10 mouse cellular contexts compared by ENCODE assay signal in genomic region chr2:131952961-131953538, GRCm38 (mm10). TPM values are rescaled to one million over a fixed set of nuclear protein-coding genes. Genes with fewer than 3 reads are reported as not detected.
DNase-seq lines count a peak whose midpoint lies in the region; ATAC-seq and TF ChIP-seq lines count a peak whose summit lies in the region.
"Had no signal": no experiment of that assay in that cellular context is flagged by ENCODE, and none has a peak within 500 bp of the region (broad histone marks: within the 10 kb centered on the region; RNA-seq: fewer than 3 reads in every experiment).

No protein-coding gene starts in this region.

- H3K36me3 ChIP-seq in liver, adult 2 months (ENCODE audit: control insufficient read depth, insufficient read depth, low read length) = no peaks in the 10 kb centered on the region
- no peaks in the 10 kb centered on the region for H3K36me3 ChIP-seq in forebrain, embryonic 14.5 days (ENCODE audit: control insufficient read depth, insufficient read depth, low read length)

- TF ChIP-seq CTCF in liver, adult 2 months (IDR thresholded peaks at IDR 0.05; ENCODE audit: low read depth, low read length) = no peak

- no peaks in the 10 kb centered on the region for H3K9me3 ChIP-seq in forebrain, embryonic 14.5 days (replicated peaks; ENCODE audit: control insufficient read depth, low read length)

- H3K4me3 ChIP-seq in liver, adult 2 months (ENCODE audit: insufficient read depth, low read depth, low read length) = no peak overlapping the region
- no peak overlapping the region for H3K4me3 ChIP-seq in forebrain, embryonic 14.5 days (ENCODE audit: low read depth, low read length)
- H3K4me3 ChIP-seq: erythroblast, embryonic 14.5 days had no signal

- no peak overlapping the region for H3K9ac ChIP-seq in liver, adult 2 months (ENCODE audit: low read depth, low read length)
- no peak overlapping the region for H3K9ac ChIP-seq in forebrain, embryonic 14.5 days (ENCODE audit: low read length)

- no peaks in the 10 kb centered on the region for H3K79me2 ChIP-seq in liver, adult 2 months (ENCODE audit: control insufficient read depth, insufficient read depth, low read length)

- no peaks in the 10 kb centered on the region; the same call in 1 of the 2 replicates for H3K4me1 ChIP-seq in liver, adult 2 months (ENCODE audit: control insufficient read depth, insufficient read depth, low read length)
- H3K4me1 ChIP-seq in forebrain, embryonic 14.5 days (ENCODE audit: control insufficient read depth, insufficient read depth, low read length) = no peaks in the 10 kb centered on the region

- 0 out of 2 replicates have a peak, but pooled peaks cover 5% of the 10 kb centered on the region for H3K27me3 ChIP-seq in liver, adult 2 months (ENCODE audit: control insufficient read depth, insufficient read depth, low read length)
- peaks cover 7% of the 10 kb centered on the region; the same call in 1 of the 2 replicates for H3K27me3 ChIP-seq in forebrain, embryonic 14.5 days (replicated peaks; ENCODE audit: control insufficient read depth, insufficient read depth, low read length)

- ATAC-seq in forebrain, embryonic 14.5 days = no peak

- WGBS in liver, adult 2 months = 14% methylated on average over 29 of the region's 29 CpGs
- 27% methylated on average over 29 of the region's 29 CpGs for WGBS in forebrain, embryonic 14.5 days

- H3K27ac ChIP-seq in liver, adult 2 months (replicated peaks; ENCODE audit: insufficient read depth, low read depth, low read length) = no peak overlapping the region
- H3K27ac ChIP-seq in forebrain, embryonic 14.5 days (ENCODE audit: low read depth, low read length) = no peak overlapping the region

- DNase-seq in liver, adult 2 months (ENCODE audit: extremely low read depth, low read depth, low spot score) = peak; percentile 31
- no peak for DNase-seq in liver
- DNase-seq in forebrain, embryonic 14.5 days (ENCODE audit: low spot score) = no peak
- DNase-seq in kidney, adult 18-20 months = peak; percentile 33
- DNase-seq in lung, postnatal 14 days = peak; percentile 9
- DNase-seq in testis, postnatal 10 days (ENCODE audit: low spot score) = peak; percentile 47
- DNase-seq in urinary bladder, adult 18-20 months (ENCODE audit: low spot score in 2 of 2) = no peak
- no peak for DNase-seq in thymus, postnatal 10 days (ENCODE audit: low spot score in 2 of 2)

- H3K4me2 ChIP-seq in forebrain, embryonic 14.5 days (ENCODE audit: low read length) = peak overlapping the region; percentile 30; the same call in 1 of the 2 replicates

- no peak for TF ChIP-seq POLR2A in liver, adult 2 months (IDR thresholded peaks at IDR 0.05; ENCODE audit: extremely low read depth, insufficient read depth, low read length)

RNA-seq across cellular contexts. Expression of gene Prnd, which starts 2.4 kb away (rescaled TPM):
- 0.07 TPM in 1 of 2 replicates, not detected in the other for total RNA-seq in liver, adult 2 months (2014; rRNA removed)
- polyA plus RNA-seq in liver, adult 2 months (2012; rRNA removed) = not detected in 2 replicates
- 13.6 and 14.1 TPM in 2 replicates for polyA plus RNA-seq in forebrain, embryonic 14.5 days (2014; fragmentation: Nextera tagmentation; extraction: Ambion mirVana)
- total RNA-seq: MEL had no signal
- polyA plus RNA-seq: erythroblast, embryonic 14.5 days had no signal

RNA-seq across cellular contexts. Expression of gene Prn, which starts 43.3 kb away (rescaled TPM):
- not detected in 2 replicates for total RNA-seq in liver, adult 2 months (2014; rRNA removed)
- not detected in 2 replicates for polyA plus RNA-seq in liver, adult 2 months (2012; rRNA removed)
- 0.32 TPM in 1 of 2 replicates, not detected in the other for polyA plus RNA-seq in forebrain, embryonic 14.5 days (2014; fragmentation: Nextera tagmentation; extraction: Ambion mirVana)
- total RNA-seq: MEL had no signal
- polyA plus RNA-seq: erythroblast, embryonic 14.5 days had no signal

RNA-seq across cellular contexts. Expression of gene Prnp, which starts 43.3 kb away (rescaled TPM):
- total RNA-seq in liver, adult 2 months (2014; rRNA removed) = 24.7 and 31.5 TPM in 2 replicates
- 20.4 and 22.0 TPM in 2 replicates for polyA plus RNA-seq in liver, adult 2 months (2012; rRNA removed)
- polyA plus RNA-seq in forebrain, embryonic 14.5 days (2014; fragmentation: Nextera tagmentation; extraction: Ambion mirVana) = 111 and 125 TPM in 2 replicates

Comparison
In these comparisons a context has a peak if more than half of its experiments do, and no peak if none do; other contexts are left out.
1. DNase-seq: peak in liver, adult 2 months (single experiment), kidney, adult 18-20 months (single experiment), lung, postnatal 14 days (single experiment) and testis, postnatal 10 days (single experiment); none in liver (single experiment), forebrain, embryonic 14.5 days (single experiment), urinary bladder, adult 18-20 months (0 of 2) and thymus, postnatal 10 days (0 of 2).
2. RNA of gene Prnd, which starts 2.4 kb away (polyA plus RNA-seq): 13.6 to 14.1 TPM in forebrain, embryonic 14.5 days; not detected in liver, adult 2 months; every median in the first group is over 10 times any median in the second.